Mouse (Mus musculus): ENCODE data around the gene Syndig1. TPM values are rescaled to one million over a fixed set of nuclear protein-coding genes. Genes with fewer than 3 reads are reported as not detected.

The Syndig1 gene
- polyA plus RNA-seq, 1 experiment from 2014 or later = 11.8 TPM

GRCm38 (mm10) chr2:149973583-149973982 lies 144.6 kb downstream of the Syndig1 start:
- Histone ChIP-seq H3K9ac (ENCODE audit: low read depth, low read length) (no peak overlapping the region), H3K4me1 (replicated peaks; ENCODE audit: control insufficient read depth, insufficient read depth, low read length) (no peaks in the 10 kb centered on the region), H3K27ac (ENCODE audit: low read depth, low read length) (no peak overlapping the region), H3K4me3 (ENCODE audit: low read depth, low read length) (no peak overlapping the region), H3K4me2 (replicated peaks; ENCODE audit: low read depth, low read length) (no peak overlapping the region), H3K9me3 (ENCODE audit: control insufficient read depth, low read length) (no peaks in the 10 kb centered on the region), H3K27me3 (ENCODE audit: control insufficient read depth, insufficient read depth, low read length) (no peaks in the 10 kb centered on the region), H3K36me3 (ENCODE audit: control insufficient read depth, insufficient read depth, low read length) (no peaks in the 10 kb centered on the region)
- DNase-seq (ENCODE audit: low spot score) (no peak), ATAC-seq (ENCODE audit: low FRiP score) (no peak)
- WGBS = 85% methylated on average over 6 of the region's 6 CpGs

GRCm38 (mm10) chr2:149980419-149980818 lies 151.4 kb downstream of the Syndig1 start:
- no peak overlapping the region for H3K27ac ChIP-seq (ENCODE audit: low read depth, low read length)
- no peak overlapping the region for H3K9ac ChIP-seq (ENCODE audit: low read depth, low read length)
- H3K27me3 ChIP-seq (ENCODE audit: control insufficient read depth, insufficient read depth, low read length) = no peaks in the 10 kb centered on the region
- H3K9me3 ChIP-seq (ENCODE audit: control insufficient read depth, low read length) = no peaks in the 10 kb centered on the region
- H3K36me3 ChIP-seq (ENCODE audit: control insufficient read depth, insufficient read depth, low read length) = no peaks in the 10 kb centered on the region
- DNase-seq (ENCODE audit: low spot score) (peak; percentile 9), ATAC-seq (ENCODE audit: low FRiP score) (peak; percentile 48; the same call in 1 of the 2 replicates)
- no peak overlapping the region for H3K4me3 ChIP-seq (ENCODE audit: low read depth, low read length)
- H3K4me1 ChIP-seq (replicated peaks; ENCODE audit: control insufficient read depth, insufficient read depth, low read length) = no peaks in the 10 kb centered on the region
- H3K4me2 ChIP-seq (replicated peaks; ENCODE audit: low read depth, low read length) = no peak overlapping the region
- WGBS = 43% methylated on average over 1 of the region's 1 CpGs

GRCm38 (mm10) chr2:149982466-149982865 lies 153.5 kb downstream of the Syndig1 start:
- H3K9ac ChIP-seq (ENCODE audit: low read depth, low read length) = no peak overlapping the region
- H3K9me3 ChIP-seq (ENCODE audit: control insufficient read depth, low read length) = no peaks in the 10 kb centered on the region
- DNase-seq (ENCODE audit: low spot score) (no peak), ATAC-seq (ENCODE audit: low FRiP score) (no peak)
- H3K4me2 ChIP-seq (replicated peaks; ENCODE audit: low read depth, low read length) = no peak overlapping the region
- H3K27me3 ChIP-seq (ENCODE audit: control insufficient read depth, insufficient read depth, low read length) = no peaks in the 10 kb centered on the region
- H3K36me3 ChIP-seq (ENCODE audit: control insufficient read depth, insufficient read depth, low read length) = no peaks in the 10 kb centered on the region
- no peaks in the 10 kb centered on the region for H3K4me1 ChIP-seq (replicated peaks; ENCODE audit: control insufficient read depth, insufficient read depth, low read length)
- H3K27ac ChIP-seq (ENCODE audit: low read depth, low read length) = no peak overlapping the region
- H3K4me3 ChIP-seq (ENCODE audit: low read depth, low read length) = no peak overlapping the region

GRCm38 (mm10) chr2:149983107-149983506 lies 154.1 kb downstream of the Syndig1 start:
- Histone ChIP-seq H3K36me3 (ENCODE audit: control insufficient read depth, insufficient read depth, low read length) (no peaks in the 10 kb centered on the region), H3K9ac (ENCODE audit: low read depth, low read length) (no peak overlapping the region), H3K27me3 (ENCODE audit: control insufficient read depth, insufficient read depth, low read length) (no peaks in the 10 kb centered on the region), H3K27ac (ENCODE audit: low read depth, low read length) (no peak overlapping the region), H3K9me3 (ENCODE audit: control insufficient read depth, low read length) (no peaks in the 10 kb centered on the region), H3K4me2 (replicated peaks; ENCODE audit: low read depth, low read length) (no peak overlapping the region), H3K4me3 (ENCODE audit: low read depth, low read length) (no peak overlapping the region), H3K4me1 (replicated peaks; ENCODE audit: control insufficient read depth, insufficient read depth, low read length) (no peaks in the 10 kb centered on the region)
- DNase-seq (ENCODE audit: low spot score) (no peak), ATAC-seq (ENCODE audit: low FRiP score) (no peak)
- WGBS = 79% methylated on average over 1 of the region's 1 CpGs

- Histone ChIP-seq H3K9me3 (ENCODE audit: control insufficient read depth, low read length) (no peaks in the 10 kb centered on the region), H3K4me2 (replicated peaks; ENCODE audit: low read depth, low read length) (no peak overlapping the region), H3K4me3 (ENCODE audit: low read depth, low read length) (no peak overlapping the region), H3K9ac (ENCODE audit: low read depth, low read length) (no peak overlapping the region), H3K4me1 (replicated peaks; ENCODE audit: control insufficient read depth, insufficient read depth, low read length) (no peaks in the 10 kb centered on the region), H3K36me3 (ENCODE audit: control insufficient read depth, insufficient read depth, low read length) (no peaks in the 10 kb centered on the region), H3K27ac (ENCODE audit: low read depth, low read length) (no peak overlapping the region), H3K27me3 (ENCODE audit: control insufficient read depth, insufficient read depth, low read length) (no peaks in the 10 kb centered on the region)
- ATAC-seq (ENCODE audit: low FRiP score) (no peak), DNase-seq (ENCODE audit: low spot score) (no peak)
These were observed 158.6 kb downstream of the Syndig1 start for GRCm38 (mm10) chr2:149987610-149988009.

- Histone ChIP-seq H3K9ac (ENCODE audit: low read depth, low read length) (no peak overlapping the region), H3K36me3 (ENCODE audit: control insufficient read depth, insufficient read depth, low read length) (no peaks in the 10 kb centered on the region), H3K4me3 (ENCODE audit: low read depth, low read length) (no peak overlapping the region), H3K27ac (ENCODE audit: low read depth, low read length) (no peak overlapping the region), H3K4me2 (replicated peaks; ENCODE audit: low read depth, low read length) (no peak overlapping the region), H3K27me3 (ENCODE audit: control insufficient read depth, insufficient read depth, low read length) (no peaks in the 10 kb centered on the region), H3K4me1 (replicated peaks; ENCODE audit: control insufficient read depth, insufficient read depth, low read length) (no peaks in the 10 kb centered on the region), H3K9me3 (ENCODE audit: control insufficient read depth, low read length) (no peaks in the 10 kb centered on the region)
- DNase-seq (ENCODE audit: low spot score) (no peak), ATAC-seq (ENCODE audit: low FRiP score) (no peak)
- WGBS = 45% methylated on average over 2 of the region's 2 CpGs
These were observed 162.5 kb downstream of the Syndig1 start for GRCm38 (mm10) chr2:149991506-149991905.

GRCm38 (mm10) chr2:149992921-149993320 lies 163.9 kb downstream of the Syndig1 start:
- Histone ChIP-seq H3K27me3 (ENCODE audit: control insufficient read depth, insufficient read depth, low read length) (no peaks in the 10 kb centered on the region), H3K4me3 (ENCODE audit: low read depth, low read length) (no peak overlapping the region), H3K27ac (ENCODE audit: low read depth, low read length) (no peak overlapping the region), H3K4me1 (replicated peaks; ENCODE audit: control insufficient read depth, insufficient read depth, low read length) (no peaks in the 10 kb centered on the region), H3K9ac (ENCODE audit: low read depth, low read length) (no peak overlapping the region), H3K36me3 (ENCODE audit: control insufficient read depth, insufficient read depth, low read length) (no peaks in the 10 kb centered on the region), H3K9me3 (ENCODE audit: control insufficient read depth, low read length) (no peaks in the 10 kb centered on the region), H3K4me2 (replicated peaks; ENCODE audit: low read depth, low read length) (no peak overlapping the region)
- ATAC-seq (ENCODE audit: low FRiP score) (no peak), DNase-seq (ENCODE audit: low spot score) (no peak)
- 95% methylated on average over 4 of the region's 4 CpGs for WGBS

- H3K27ac ChIP-seq (ENCODE audit: low read depth, low read length) = no peak overlapping the region
- no peak overlapping the region for H3K4me3 ChIP-seq (ENCODE audit: low read depth, low read length)
- no peaks in the 10 kb centered on the region for H3K4me1 ChIP-seq (replicated peaks; ENCODE audit: control insufficient read depth, insufficient read depth, low read length)
- 75% methylated on average over 5 of the region's 5 CpGs for WGBS
- no peak overlapping the region for H3K9ac ChIP-seq (ENCODE audit: low read depth, low read length)
- ATAC-seq (ENCODE audit: low FRiP score) (no peak), DNase-seq (ENCODE audit: low spot score) (no peak)
- H3K36me3 ChIP-seq (ENCODE audit: control insufficient read depth, insufficient read depth, low read length) = no peaks in the 10 kb centered on the region
- no peak overlapping the region for H3K4me2 ChIP-seq (replicated peaks; ENCODE audit: low read depth, low read length)
- H3K27me3 ChIP-seq (ENCODE audit: control insufficient read depth, insufficient read depth, low read length) = no peaks in the 10 kb centered on the region
- no peaks in the 10 kb centered on the region for H3K9me3 ChIP-seq (ENCODE audit: control insufficient read depth, low read length)
These were observed 167.5 kb downstream of the Syndig1 start for GRCm38 (mm10) chr2:149996382-149996964.

GRCm38 (mm10) chr2:149997657-149998056 lies 168.6 kb downstream of the Syndig1 start:
- no peak overlapping the region for H3K4me2 ChIP-seq (replicated peaks; ENCODE audit: low read depth, low read length)
- ATAC-seq (ENCODE audit: low FRiP score) (peak; percentile 55; the same call in 1 of the 2 replicates), DNase-seq (ENCODE audit: low spot score) (no peak)
- H3K4me3 ChIP-seq (ENCODE audit: low read depth, low read length) = no peak overlapping the region
- H3K36me3 ChIP-seq (ENCODE audit: control insufficient read depth, insufficient read depth, low read length) = no peaks in the 10 kb centered on the region
- 70% methylated on average over 2 of the region's 2 CpGs for WGBS
- H3K27me3 ChIP-seq (ENCODE audit: control insufficient read depth, insufficient read depth, low read length) = no peaks in the 10 kb centered on the region
- no peak overlapping the region for H3K9ac ChIP-seq (ENCODE audit: low read depth, low read length)
- H3K9me3 ChIP-seq (ENCODE audit: control insufficient read depth, low read length) = no peaks in the 10 kb centered on the region
- no peaks in the 10 kb centered on the region for H3K4me1 ChIP-seq (replicated peaks; ENCODE audit: control insufficient read depth, insufficient read depth, low read length)
- H3K27ac ChIP-seq (ENCODE audit: low read depth, low read length) = no peak overlapping the region
